Mouse (Mus musculus): ENCODE measurements around the gene Rpl13a.

GRCm38 (mm10) chr7:45118336-45118735, 10.2 kb downstream of the Rpl13a start:
- TF ChIP-seq POLR2A (IDR thresholded peaks at IDR 0.05; ENCODE audit: control insufficient read depth, extremely low read depth, insufficient read depth, low read length, poor library complexity) (no peak), CTCF (IDR thresholded peaks at IDR 0.05; ENCODE audit: borderline replicate concordance, control insufficient read depth, extremely low read depth, insufficient read depth, low read length, poor library complexity) (no peak)
